8 mouse cellular contexts compared by ENCODE assay signal in the genomic region with DNA sequence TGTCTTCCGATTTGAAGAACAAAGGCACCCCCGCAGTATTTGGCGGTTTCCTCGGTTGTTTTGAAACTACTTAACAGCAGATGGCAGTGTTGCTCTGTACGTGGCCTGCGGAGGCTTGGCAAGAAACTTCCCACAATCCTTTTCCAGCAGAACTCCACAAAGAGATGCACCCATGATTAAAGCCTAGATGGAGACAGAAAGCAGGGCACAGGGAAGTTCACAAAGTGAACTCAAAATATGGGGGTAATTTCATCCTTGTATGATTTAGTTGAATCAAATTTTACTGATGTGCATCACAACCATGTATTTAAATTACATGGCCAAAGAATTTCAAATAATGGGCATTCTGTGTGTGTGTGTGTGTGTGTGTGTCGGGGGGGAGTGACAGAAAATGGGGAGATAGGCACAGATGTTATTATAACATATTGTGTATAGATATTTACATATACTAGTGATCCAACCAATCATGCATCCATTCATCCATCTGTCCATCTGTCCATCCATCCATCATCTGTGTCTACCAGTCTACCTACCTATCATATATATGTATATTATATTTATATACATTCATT.
A peak's percentile ranks its signal among the peaks of the same experiment; 100 is the strongest.
DNase-seq lines count a peak whose midpoint lies in the region; ATAC-seq and TF ChIP-seq lines count a peak whose summit lies in the region.

No protein-coding gene starts in this region.

- H3K4me1 ChIP-seq in embryonic facial prominence, embryonic 11.5 days (ENCODE audit: control insufficient read depth, insufficient read depth, low read length), result no peaks in the 10 kb centered on the region
- no peaks in the 10 kb centered on the region for H3K4me1 ChIP-seq in heart, embryonic 11.5 days (ENCODE audit: control insufficient read depth, insufficient read depth, low read length)
- H3K4me1 ChIP-seq in kidney, embryonic 16.5 days (ENCODE audit: insufficient read depth, low read length), result peaks cover 8% of the 10 kb centered on the region; the same call in 1 of the 2 replicates
- H3K4me1 ChIP-seq in midbrain, postnatal 0 days (ENCODE audit: insufficient read depth, low read length), result no peaks in the 10 kb centered on the region

- ATAC-seq in embryonic facial prominence, embryonic 11.5 days (replicated peaks; ENCODE audit: insufficient number of reproducible peaks, low FRiP score, low TSS enrichment, low read depth), result 0 out of 2 replicates have a peak, but pooled peaks have one; percentile 41
- ATAC-seq in heart, embryonic 11.5 days (replicated peaks; ENCODE audit: insufficient number of reproducible peaks, low FRiP score, low TSS enrichment), result no peak
- ATAC-seq in kidney, embryonic 16.5 days (ENCODE audit: low FRiP score, low TSS enrichment), result peak; percentile 29; the same call in 1 of the 2 replicates
- peak; percentile 66; the same call in 1 of the 2 replicates for ATAC-seq in midbrain, postnatal 0 days (ENCODE audit: low FRiP score)

- no peak overlapping the region for H3K9ac ChIP-seq in embryonic facial prominence, embryonic 11.5 days (replicated peaks; ENCODE audit: low read length)
- no peak overlapping the region for H3K9ac ChIP-seq in heart, embryonic 11.5 days (ENCODE audit: low read depth, low read length)
- peak overlapping the region; percentile 69 for H3K9ac ChIP-seq in kidney, embryonic 16.5 days (replicated peaks; ENCODE audit: low read length)
- H3K9ac ChIP-seq in midbrain, postnatal 0 days (replicated peaks; ENCODE audit: low read length, poor library complexity, severe bottlenecking), result peak overlapping the region; percentile 44

- peak; percentile 11 for DNase-seq in B cell, adult 2 months
- DNase-seq in adrenal gland, postnatal 14 days, result peak; percentile 67
- DNase-seq in embryonic facial prominence, embryonic 11.5 days (ENCODE audit: low spot score), result peak; percentile 88
- DNase-seq in liver, result peak; percentile 35
- peak; percentile 90 for DNase-seq in midbrain, postnatal 0 days (ENCODE audit: low spot score)
- peak; percentile 62 for DNase-seq in testis, postnatal 10 days (ENCODE audit: low spot score)

- H3K9me3 ChIP-seq in embryonic facial prominence, embryonic 11.5 days (replicated peaks; ENCODE audit: control insufficient read depth, low read length), result no peaks in the 10 kb centered on the region
- H3K9me3 ChIP-seq in heart, embryonic 11.5 days (replicated peaks; ENCODE audit: control insufficient read depth, low read length), result no peaks in the 10 kb centered on the region
- no peaks in the 10 kb centered on the region for H3K9me3 ChIP-seq in kidney, embryonic 16.5 days (ENCODE audit: low read length)
- no peaks in the 10 kb centered on the region for H3K9me3 ChIP-seq in midbrain, postnatal 0 days (ENCODE audit: low read length)

- WGBS in embryonic facial prominence, embryonic 11.5 days, result 13% methylated on average over 7 of the region's 7 CpGs
- 14% methylated on average over 7 of the region's 7 CpGs for WGBS in heart, embryonic 11.5 days (ENCODE audit: insufficient replicate concordance)
- WGBS in kidney, embryonic 16.5 days, result 15% methylated on average over 7 of the region's 7 CpGs
- WGBS in midbrain, postnatal 0 days, result 16% methylated on average over 7 of the region's 7 CpGs

- H3K4me2 ChIP-seq in embryonic facial prominence, embryonic 11.5 days (ENCODE audit: low read depth, low read length), result no peak overlapping the region
- peak overlapping the region; percentile 76 for H3K4me2 ChIP-seq in heart, embryonic 11.5 days
- H3K4me2 ChIP-seq in kidney, embryonic 16.5 days (replicated peaks; ENCODE audit: low read depth, low read length), result peak overlapping the region; percentile 79
- peak overlapping the region; percentile 67 for H3K4me2 ChIP-seq in midbrain, postnatal 0 days (ENCODE audit: low read depth, low read length, poor library complexity, severe bottlenecking)

- no peaks in the 10 kb centered on the region for H3K36me3 ChIP-seq in embryonic facial prominence, embryonic 11.5 days (replicated peaks; ENCODE audit: control insufficient read depth, insufficient read depth, low read depth, low read length)
- no peaks in the 10 kb centered on the region for H3K36me3 ChIP-seq in heart, embryonic 11.5 days (ENCODE audit: control insufficient read depth, insufficient read depth, low read length)
- H3K36me3 ChIP-seq in kidney, embryonic 16.5 days (ENCODE audit: insufficient read depth, low read length), result no peaks in the 10 kb centered on the region
- H3K36me3 ChIP-seq in midbrain, postnatal 0 days (ENCODE audit: insufficient read depth, low read length), result no peaks in the 10 kb centered on the region

- TF ChIP-seq CTCF in midbrain, postnatal 0 days (IDR thresholded peaks at IDR 0.05), result peak; percentile 91

- no peak overlapping the region for H3K4me3 ChIP-seq in embryonic facial prominence, embryonic 11.5 days (ENCODE audit: low read depth, low read length)
- H3K4me3 ChIP-seq in heart, embryonic 11.5 days (ENCODE audit: low read depth, low read length), result peak overlapping the region; percentile 40
- H3K4me3 ChIP-seq in kidney, embryonic 16.5 days (ENCODE audit: low read length), result peak overlapping the region; percentile 51
- H3K4me3 ChIP-seq in midbrain, postnatal 0 days (ENCODE audit: low read depth, low read length), result peak overlapping the region; percentile 34

- no peaks in the 10 kb centered on the region for H3K27me3 ChIP-seq in embryonic facial prominence, embryonic 11.5 days (ENCODE audit: control insufficient read depth, insufficient read depth, low read length)
- 0 out of 2 replicates have a peak, but pooled peaks cover 7% of the 10 kb centered on the region for H3K27me3 ChIP-seq in heart, embryonic 11.5 days (ENCODE audit: control insufficient read depth, insufficient read depth, low read length)
- H3K27me3 ChIP-seq in kidney, embryonic 16.5 days (ENCODE audit: insufficient read depth, low read length), result no peaks in the 10 kb centered on the region
- no peaks in the 10 kb centered on the region; the same call in 1 of the 2 replicates for H3K27me3 ChIP-seq in midbrain, postnatal 0 days (ENCODE audit: insufficient read depth, low read length)

- no peak overlapping the region for H3K27ac ChIP-seq in embryonic facial prominence, embryonic 11.5 days (replicated peaks; ENCODE audit: low read depth, low read length)
- H3K27ac ChIP-seq in heart, embryonic 11.5 days (ENCODE audit: low read depth, low read length), result no peak overlapping the region
- no peak overlapping the region for H3K27ac ChIP-seq in kidney, embryonic 16.5 days (ENCODE audit: low read length)
- 0 out of 2 replicates have a peak overlapping the region, but pooled peaks have one; percentile 26 for H3K27ac ChIP-seq in midbrain, postnatal 0 days (ENCODE audit: low read depth, low read length)

Comparison
In these comparisons a context has a peak if more than half of its experiments do, and no peak if none do; other contexts are left out.
1. DNase-seq: peak in every context shown above with its lines; median percentile 90 in midbrain, postnatal 0 days; 88 in embryonic facial prominence, embryonic 11.5 days; 67 in adrenal gland, postnatal 14 days; 62 in testis, postnatal 10 days; 35 in liver; 11 in B cell, adult 2 months.
2. H3K9ac ChIP-seq: peak in kidney, embryonic 16.5 days (single experiment) and midbrain, postnatal 0 days (single experiment); none in embryonic facial prominence, embryonic 11.5 days (single experiment) and heart, embryonic 11.5 days (single experiment).